Mouse (Mus musculus): ENCODE measurements around the gene Lhx4.

- TF ChIP-seq CHD2 (IDR thresholded peaks at IDR 0.05; ENCODE audit: low read depth, low read length) (no peak), MAFK (IDR thresholded peaks at IDR 0.05; ENCODE audit: insufficient read depth, low read depth, low read length) (no peak), ZNF384 (IDR thresholded peaks at IDR 0.05; ENCODE audit: low read depth, low read length) (no peak)
Measured at GRCm38 (mm10) chr1:155693443-155693842, 58.0 kb downstream of the Lhx4 start.
